Mouse (Mus musculus) liver, embryonic 14.5 days (tissue): Measurements from ENCODE around the gene Pknox1.

ENCODE experiments used
- CTCF ChIP-seq: IDR thresholded peaks from 2 replicates; pipeline ENCODE4 v1.5.1; 2016; ENCODE audit warnings: antibody characterized with exemption, low read depth, control low read depth
- EP300 ChIP-seq: IDR thresholded peaks from 2 replicates; pipeline ENCODE4 v1.6.1; 2016; ENCODE audit warnings: antibody characterized with exemption, low read depth

GRCm38 (mm10) chr17:31520895-31521294 is 43.6 kb upstream of the Pknox1 start:
- TF ChIP-seq EP300 (no peak), CTCF (no peak)
